Mouse (Mus musculus): ENCODE measurements around the gene Mlst8. TPM values are rescaled to one million over a fixed set of nuclear protein-coding genes. Genes with fewer than 3 reads are reported as not detected.

Mlst8 gene
- polyA plus RNA-seq, 1 experiment from 2014 or later: 33.1 TPM

- peak overlapping the region; percentile 78 for H3K27ac ChIP-seq (replicated peaks)
- H3K4me1 ChIP-seq: peaks cover 32% of the 10 kb centered on the region
- WGBS: 44% methylated on average over 11 of the region's 11 CpGs
- H3K9me3 ChIP-seq (replicated peaks): no peaks in the 10 kb centered on the region
- H3K4me3 ChIP-seq (replicated peaks): no peak overlapping the region
- H3K36me3 ChIP-seq: no peaks in the 10 kb centered on the region
- H3K9ac ChIP-seq (replicated peaks): 0 out of 2 replicates have a peak overlapping the region, but pooled peaks have one; percentile 14
- no peaks in the 10 kb centered on the region for H3K27me3 ChIP-seq (replicated peaks)
- ATAC-seq (ENCODE audit: low FRiP score): no peak
- no peak overlapping the region for H3K4me2 ChIP-seq
These were observed 6.4 kb upstream of the Mlst8 start for GRCm38 (mm10) chr17:24485090-24485860.

GRCm38 (mm10) chr17:24483495-24483894 is 4.6 kb upstream of the Mlst8 start:
- Histone ChIP-seq H3K9me3 (replicated peaks) (no peaks in the 10 kb centered on the region), H3K36me3 (no peaks in the 10 kb centered on the region), H3K4me1 (peaks cover 27% of the 10 kb centered on the region), H3K4me3 (replicated peaks) (no peak overlapping the region), H3K27ac (replicated peaks) (no peak overlapping the region), H3K4me2 (no peak overlapping the region), H3K27me3 (replicated peaks) (no peaks in the 10 kb centered on the region), H3K9ac (replicated peaks) (no peak overlapping the region)
- 49% methylated on average over 3 of the region's 3 CpGs for WGBS
- ATAC-seq (ENCODE audit: low FRiP score): no peak

- no peak overlapping the region for H3K4me2 ChIP-seq
- H3K4me3 ChIP-seq (replicated peaks): no peak overlapping the region
- H3K9ac ChIP-seq (replicated peaks): no peak overlapping the region
- no peaks in the 10 kb centered on the region for H3K9me3 ChIP-seq (replicated peaks)
- H3K27me3 ChIP-seq (replicated peaks): no peaks in the 10 kb centered on the region
- peaks cover 13% of the 10 kb centered on the region for H3K36me3 ChIP-seq
- no peak for ATAC-seq (ENCODE audit: low FRiP score)
- H3K4me1 ChIP-seq: peaks cover 33% of the 10 kb centered on the region
- WGBS: 96% methylated on average over 20 of the region's 20 CpGs
- H3K27ac ChIP-seq (replicated peaks): no peak overlapping the region
These were observed 2.3 kb upstream of the Mlst8 start for GRCm38 (mm10) chr17:24481027-24481815.

- Histone ChIP-seq H3K36me3 (peaks cover 22% of the 10 kb centered on the region), H3K4me1 (peaks cover 29% of the 10 kb centered on the region), H3K4me3 (replicated peaks) (no peak overlapping the region), H3K9me3 (replicated peaks) (no peaks in the 10 kb centered on the region), H3K9ac (replicated peaks) (no peak overlapping the region), H3K27me3 (replicated peaks) (no peaks in the 10 kb centered on the region), H3K27ac (replicated peaks) (peak overlapping the region; percentile 54), H3K4me2 (no peak overlapping the region)
- WGBS: 61% methylated on average over 3 of the region's 3 CpGs
- no peak for ATAC-seq (ENCODE audit: low FRiP score)
These were observed 1.4 kb upstream of the Mlst8 start for GRCm38 (mm10) chr17:24480201-24480826.

- peaks cover 33% of the 10 kb centered on the region for H3K4me1 ChIP-seq
- H3K4me2 ChIP-seq: peak overlapping the region; percentile 62
- peak overlapping the region; percentile 77 for H3K4me3 ChIP-seq (replicated peaks)
- H3K27me3 ChIP-seq (replicated peaks): no peaks in the 10 kb centered on the region
- ATAC-seq (ENCODE audit: low FRiP score): no peak
- H3K9me3 ChIP-seq (replicated peaks): no peaks in the 10 kb centered on the region
- no peak overlapping the region for H3K27ac ChIP-seq (replicated peaks)
- 31% methylated on average over 1 of the region's 1 CpGs for WGBS
- H3K36me3 ChIP-seq: peaks cover 27% of the 10 kb centered on the region
- H3K9ac ChIP-seq (replicated peaks): no peak overlapping the region
These were observed 553 bp upstream of the Mlst8 start for GRCm38 (mm10) chr17:24479431-24479830.

- peaks cover 35% of the 10 kb centered on the region for H3K36me3 ChIP-seq
- H3K4me3 ChIP-seq (replicated peaks): peak overlapping the region; percentile 77
- H3K4me1 ChIP-seq: peaks cover 45% of the 10 kb centered on the region
- WGBS: 56% methylated on average over 11 of the region's 11 CpGs
- no peaks in the 10 kb centered on the region for H3K9me3 ChIP-seq (replicated peaks)
- ATAC-seq (ENCODE audit: low FRiP score): 0 out of 2 replicates have a peak, but pooled peaks have one; percentile 15
- H3K9ac ChIP-seq (replicated peaks): peak overlapping the region; percentile 87
- no peaks in the 10 kb centered on the region for H3K27me3 ChIP-seq (replicated peaks)
- peak overlapping the region; percentile 98 for H3K27ac ChIP-seq (replicated peaks)
- H3K4me2 ChIP-seq: peak overlapping the region; percentile 62
These were observed 785 bp downstream of the Mlst8 start for GRCm38 (mm10) chr17:24477985-24478600.

GRCm38 (mm10) chr17:24477053-24477984 is 1.6 kb downstream of the Mlst8 start:
- Histone ChIP-seq H3K4me2 (peak overlapping the region; percentile 62), H3K27ac (replicated peaks) (no peak overlapping the region), H3K4me3 (replicated peaks) (peak overlapping the region; percentile 77; the same call in 1 of the 2 replicates), H3K9me3 (replicated peaks) (no peaks in the 10 kb centered on the region), H3K9ac (replicated peaks) (peak overlapping the region; percentile 87), H3K27me3 (replicated peaks) (no peaks in the 10 kb centered on the region), H3K36me3 (peaks cover 37% of the 10 kb centered on the region), H3K4me1 (peaks cover 53% of the 10 kb centered on the region)
- no peak for ATAC-seq (ENCODE audit: low FRiP score)
- 93% methylated on average over 20 of the region's 20 CpGs for WGBS

GRCm38 (mm10) chr17:24476022-24476776 is 2.7 kb downstream of the Mlst8 start:
- peaks cover 64% of the 10 kb centered on the region for H3K4me1 ChIP-seq
- no peak overlapping the region for H3K27ac ChIP-seq (replicated peaks)
- H3K36me3 ChIP-seq: peaks cover 37% of the 10 kb centered on the region
- no peak for ATAC-seq (ENCODE audit: low FRiP score)
- no peak overlapping the region for H3K4me2 ChIP-seq
- H3K9ac ChIP-seq (replicated peaks): no peak overlapping the region
- no peaks in the 10 kb centered on the region for H3K27me3 ChIP-seq (replicated peaks)
- 95% methylated on average over 10 of the region's 10 CpGs for WGBS
- H3K9me3 ChIP-seq (replicated peaks): no peaks in the 10 kb centered on the region
- no peak overlapping the region for H3K4me3 ChIP-seq (replicated peaks)

- no peak overlapping the region for H3K27ac ChIP-seq (replicated peaks)
- no peak overlapping the region for H3K9ac ChIP-seq (replicated peaks)
- no peak overlapping the region for H3K4me2 ChIP-seq
- peaks cover 70% of the 10 kb centered on the region for H3K4me1 ChIP-seq
- H3K4me3 ChIP-seq (replicated peaks): no peak overlapping the region
- 95% methylated on average over 6 of the region's 6 CpGs for WGBS
- H3K36me3 ChIP-seq: peaks cover 37% of the 10 kb centered on the region
- ATAC-seq (ENCODE audit: low FRiP score): no peak
- no peaks in the 10 kb centered on the region for H3K9me3 ChIP-seq (replicated peaks)
- no peaks in the 10 kb centered on the region for H3K27me3 ChIP-seq (replicated peaks)
These were observed 3.3 kb downstream of the Mlst8 start for GRCm38 (mm10) chr17:24475586-24475985.

GRCm38 (mm10) chr17:24474557-24474956 is 4.3 kb downstream of the Mlst8 start:
- H3K27ac ChIP-seq (replicated peaks): peak overlapping the region; percentile 6; the same call in 1 of the 2 replicates
- H3K4me2 ChIP-seq: no peak overlapping the region
- peaks cover 37% of the 10 kb centered on the region for H3K36me3 ChIP-seq
- no peak overlapping the region for H3K9ac ChIP-seq (replicated peaks)
- ATAC-seq (ENCODE audit: low FRiP score): no peak
- no peak overlapping the region for H3K4me3 ChIP-seq (replicated peaks)
- no peaks in the 10 kb centered on the region for H3K27me3 ChIP-seq (replicated peaks)
- WGBS: 79% methylated on average over 5 of the region's 5 CpGs
- H3K4me1 ChIP-seq: peaks cover 62% of the 10 kb centered on the region
- H3K9me3 ChIP-seq (replicated peaks): no peaks in the 10 kb centered on the region
